Mouse (Mus musculus) lung, embryonic 16.5 days (tissue): ENCODE measurements at regions not wholly inside any gene's neighbourhood (a gene's known extent, or its start where the extent isn't known, plus 50 kb on each side); places are given as distances from the start of the nearest gene placed in this dataset.
A peak's percentile ranks its signal among the peaks of the same experiment; 100 is the strongest.

Experiments used
- ATAC-seq: fragments of 200-750 bp; cut with Nextera tagmentation; 2 replicates; pipeline ENCODE4 v1.8.0; 2017; ENCODE audit warnings: low read depth, mild to moderate bottlenecking, moderate library complexity
- H3K27ac ChIP-seq: fragments of 300-500 bp; sonication (generic); 2 replicates; pipeline ENCODE4 v1.5.1; 2014; ENCODE audit warnings: mild to moderate bottlenecking, control low read depth, low read length
- H3K27me3 ChIP-seq: fragments of 300-500 bp; sonication (generic); 2 replicates; pipeline ENCODE4 v1.6.1; 2014; ENCODE audit warnings: low read depth, low read length, mixed read lengths; ENCODE audit not compliant: control insufficient read depth, insufficient read depth
- H3K36me3 ChIP-seq: fragments of 300-500 bp; sonication (generic); 2 replicates; pipeline ENCODE4 v1.6.1; 2014; ENCODE audit warnings: low read length; ENCODE audit not compliant: control insufficient read depth, insufficient read depth
- H3K4me1 ChIP-seq: fragments of 300-500 bp; sonication (generic); replicated peaks from 2 replicates; pipeline ENCODE4 v1.6.1; 2014; ENCODE audit warnings: low read length, mixed read lengths; ENCODE audit not compliant: control insufficient read depth, insufficient read depth
- H3K4me2 ChIP-seq: fragments of 300-500 bp; sonication (generic); 2 replicates; pipeline ENCODE4 v1.6.1; 2014; ENCODE audit warnings: low read depth, low read length, control low read depth
- H3K4me3 ChIP-seq: fragments of 300-500 bp; sonication (generic); 2 replicates; pipeline ENCODE4 v1.5.1; 2014; ENCODE audit warnings: mild to moderate bottlenecking, low read length, control low read depth
- H3K9ac ChIP-seq: fragments of 300-500 bp; sonication (generic); 2 replicates; pipeline ENCODE4 v1.6.1; 2014; ENCODE audit warnings: low read length, control low read depth
- H3K9me3 ChIP-seq: fragments of 300-500 bp; sonication (generic); 2 replicates; pipeline ENCODE4 v1.6.1; 2016; ENCODE audit warnings: low read length; ENCODE audit not compliant: control insufficient read depth
- WGBS: fragments of 180-500 bp; shearing (Covaris S2); extraction: QIAGEN DNeasy Blood & Tissue Kit; methylation state at CpG from one replicate; pipeline ENCODE4 v1.1.7; 2014; 5-methylcytosine and 5-hydroxymethylcytosine counted together

DNA sequence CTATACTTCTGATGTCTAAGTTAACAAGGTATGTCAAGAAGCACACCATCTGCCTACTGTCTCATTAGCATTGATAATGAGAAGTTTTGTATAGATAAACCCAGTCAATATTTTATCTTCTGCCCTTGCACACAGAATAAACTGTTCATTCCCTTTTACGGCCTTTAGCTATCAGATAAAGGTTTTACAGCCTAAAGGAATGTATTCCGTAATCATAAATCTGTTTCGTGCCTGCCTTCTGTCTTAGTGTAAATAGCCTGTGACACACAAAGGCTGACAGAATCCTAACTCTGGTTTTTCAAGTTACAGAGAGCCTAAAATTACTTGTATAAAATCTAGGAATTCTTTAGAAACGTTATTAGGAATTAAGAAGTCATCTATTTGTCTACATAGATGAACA, 97.6 kb upstream of the Kctd3 start:
- ATAC-seq = no peak
- Histone ChIP-seq H3K4me2 (no peak overlapping the region), H3K27me3 (no peaks in the 10 kb centered on the region), H3K4me3 (no peak overlapping the region), H3K27ac (no peak overlapping the region), H3K9me3 (no peaks in the 10 kb centered on the region), H3K4me1 (peaks cover 6% of the 10 kb centered on the region; the same call in 1 of the 2 replicates), H3K9ac (no peak overlapping the region), H3K36me3 (no peaks in the 10 kb centered on the region)
- WGBS = 50% methylated on average over 4 of the region's 4 CpGs

DNA sequence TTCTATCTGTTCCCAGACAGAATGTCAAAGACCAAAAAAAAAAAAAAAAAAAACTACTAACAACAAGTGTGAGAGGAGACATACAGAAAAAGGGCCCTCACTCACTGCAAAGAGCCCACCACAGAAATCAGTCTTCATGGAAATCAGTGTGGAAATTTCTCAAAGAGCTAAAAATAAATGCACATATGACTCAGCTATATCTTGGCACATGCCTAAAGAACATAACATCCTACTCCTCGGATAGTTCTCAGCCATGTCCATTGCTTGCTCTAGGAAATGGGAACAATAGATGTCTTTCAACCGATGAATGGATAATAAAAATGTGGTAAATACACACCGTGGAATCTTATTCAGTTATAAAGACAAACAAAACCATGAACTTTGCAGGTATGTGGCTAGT, 95.1 kb upstream of the Kctd3 start:
- WGBS = 64% methylated on average over 3 of the region's 3 CpGs
- H3K4me1 ChIP-seq = no peaks in the 10 kb centered on the region
- no peaks in the 10 kb centered on the region for H3K36me3 ChIP-seq
- ATAC-seq = no peak
- no peak overlapping the region for H3K9ac ChIP-seq
- no peak overlapping the region for H3K27ac ChIP-seq
- no peaks in the 10 kb centered on the region for H3K27me3 ChIP-seq
- H3K9me3 ChIP-seq = no peaks in the 10 kb centered on the region
- no peak overlapping the region for H3K4me3 ChIP-seq
- H3K4me2 ChIP-seq = no peak overlapping the region

DNA sequence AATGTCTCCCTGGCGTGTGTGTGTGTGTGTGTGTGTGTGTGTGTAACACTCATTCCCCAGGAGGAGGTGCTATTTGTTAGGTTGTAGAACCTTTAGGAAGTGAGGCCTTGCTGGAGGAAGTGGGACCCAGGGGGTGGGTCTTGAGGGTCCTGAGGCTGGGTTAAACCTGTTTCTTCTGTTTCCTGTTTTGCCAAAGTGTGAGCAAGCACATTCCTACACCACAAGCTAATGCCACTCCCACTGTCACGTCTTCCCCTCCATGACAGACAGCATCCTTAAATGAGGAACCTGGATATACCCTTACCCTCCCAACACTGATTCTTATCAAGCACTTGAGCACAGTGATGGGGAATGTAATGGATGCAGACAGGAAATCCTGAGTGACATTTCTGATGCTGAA, 91.5 kb upstream of the Kctd3 start:
- Histone ChIP-seq H3K4me1 (no peaks in the 10 kb centered on the region), H3K27me3 (no peaks in the 10 kb centered on the region), H3K9me3 (no peaks in the 10 kb centered on the region), H3K9ac (no peak overlapping the region), H3K36me3 (no peaks in the 10 kb centered on the region), H3K27ac (no peak overlapping the region), H3K4me3 (no peak overlapping the region), H3K4me2 (no peak overlapping the region)
- WGBS = 60% methylated on average over 2 of the region's 2 CpGs
- ATAC-seq = no peak

DNA sequence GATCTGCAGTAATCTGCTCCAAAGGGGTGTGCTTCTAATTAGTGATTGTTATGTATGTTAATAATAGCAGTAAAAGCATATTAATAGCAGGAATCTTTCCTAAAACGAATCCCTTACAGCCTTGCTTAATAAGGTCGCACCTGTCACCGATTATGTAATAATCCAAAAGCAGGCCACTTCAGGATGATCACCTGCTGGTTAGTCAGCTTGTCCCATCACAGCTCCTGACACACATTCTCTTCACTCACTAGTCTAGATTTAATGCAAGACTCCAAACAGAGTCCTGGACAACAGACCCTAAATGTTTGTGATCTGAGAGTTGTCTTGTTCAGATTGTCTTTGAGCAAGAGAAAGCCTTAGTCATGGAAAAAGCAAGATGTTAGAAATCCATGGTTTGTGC, 85.2 kb upstream of the Kctd3 start:
- no peak for ATAC-seq
- Histone ChIP-seq H3K27ac (no peak overlapping the region), H3K9me3 (no peaks in the 10 kb centered on the region), H3K9ac (no peak overlapping the region), H3K4me3 (no peak overlapping the region), H3K4me2 (no peak overlapping the region), H3K4me1 (no peaks in the 10 kb centered on the region), H3K36me3 (no peaks in the 10 kb centered on the region), H3K27me3 (no peaks in the 10 kb centered on the region)
- WGBS = 84% methylated on average over 3 of the region's 3 CpGs

DNA sequence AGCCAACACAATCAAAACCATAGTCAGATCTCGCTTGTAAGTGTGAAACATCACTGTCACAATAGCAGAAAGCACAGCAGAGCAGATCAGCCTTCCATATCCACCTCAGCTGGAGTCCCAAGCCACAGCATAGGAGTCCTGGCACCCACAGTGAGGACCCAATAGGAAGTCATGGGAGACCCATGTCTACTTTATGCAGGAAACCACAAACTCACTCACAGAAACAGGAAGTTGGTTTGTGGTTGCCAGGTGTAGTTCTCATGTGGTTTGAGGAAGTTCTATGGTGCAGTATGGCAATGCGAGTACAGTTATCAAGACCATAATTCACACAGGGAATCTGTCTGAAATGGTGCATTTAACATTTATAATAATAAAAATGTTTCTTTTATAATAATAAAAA, 77.6 kb upstream of the Kctd3 start:
- Histone ChIP-seq H3K9ac (no peak overlapping the region), H3K9me3 (no peaks in the 10 kb centered on the region; the same call in 1 of the 2 replicates), H3K27ac (no peak overlapping the region), H3K4me1 (peaks cover 3% of the 10 kb centered on the region; the same call in 1 of the 2 replicates), H3K4me3 (no peak overlapping the region), H3K27me3 (no peaks in the 10 kb centered on the region), H3K36me3 (no peaks in the 10 kb centered on the region), H3K4me2 (no peak overlapping the region)
- no peak for ATAC-seq
- 73% methylated on average over 2 of the region's 2 CpGs for WGBS

DNA sequence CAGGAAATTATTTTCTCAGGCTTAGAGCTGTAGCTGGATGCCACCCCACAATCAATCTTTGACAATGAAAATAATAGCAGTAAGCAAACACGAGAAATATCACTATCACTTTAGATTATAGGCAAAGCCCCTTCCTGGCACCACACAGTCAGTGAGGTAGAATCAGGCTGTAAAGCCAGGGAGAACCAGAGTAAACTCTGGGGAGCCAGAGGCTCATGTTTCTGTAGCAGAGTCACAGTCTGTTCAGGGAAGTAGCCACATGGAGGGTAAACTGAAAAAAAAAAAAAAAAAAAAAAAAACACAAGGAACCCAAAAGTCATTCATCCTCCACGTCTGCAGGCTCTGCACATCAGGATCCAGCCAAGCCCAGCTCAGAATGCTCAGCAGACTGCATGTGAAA, 73.6 kb upstream of the Kctd3 start:
- Histone ChIP-seq H3K9ac (no peak overlapping the region), H3K4me2 (peak overlapping the region; percentile 31), H3K27ac (no peak overlapping the region), H3K9me3 (no peaks in the 10 kb centered on the region; the same call in 1 of the 2 replicates), H3K4me3 (no peak overlapping the region), H3K27me3 (no peaks in the 10 kb centered on the region), H3K36me3 (no peaks in the 10 kb centered on the region), H3K4me1 (peaks cover 3% of the 10 kb centered on the region; the same call in 1 of the 2 replicates)
- WGBS = 39% methylated on average over 2 of the region's 2 CpGs
- no peak for ATAC-seq

DNA sequence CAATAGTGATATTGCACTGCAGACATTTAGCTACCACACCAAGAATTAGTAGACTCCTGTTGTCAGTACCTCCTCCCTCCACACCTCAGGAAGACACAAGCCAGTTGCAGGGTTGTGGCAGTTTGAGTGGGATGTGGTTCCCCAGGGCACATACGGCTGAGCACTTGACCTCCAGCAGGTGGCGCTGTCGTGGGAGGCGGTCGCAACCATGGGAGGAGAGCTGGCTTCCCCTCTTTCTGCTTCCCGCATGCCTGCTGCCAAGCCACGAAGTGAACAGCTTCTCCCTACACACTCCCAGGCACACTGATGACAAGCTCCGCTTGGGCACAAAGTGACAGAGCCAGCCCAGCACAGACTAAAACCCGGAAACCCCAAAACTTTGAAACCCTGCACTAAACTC, 73.2 kb upstream of the Kctd3 start:
- H3K4me2 ChIP-seq = peak overlapping the region; percentile 31
- ATAC-seq = peak; percentile 81
- WGBS = 13% methylated on average over 9 of the region's 9 CpGs

DNA sequence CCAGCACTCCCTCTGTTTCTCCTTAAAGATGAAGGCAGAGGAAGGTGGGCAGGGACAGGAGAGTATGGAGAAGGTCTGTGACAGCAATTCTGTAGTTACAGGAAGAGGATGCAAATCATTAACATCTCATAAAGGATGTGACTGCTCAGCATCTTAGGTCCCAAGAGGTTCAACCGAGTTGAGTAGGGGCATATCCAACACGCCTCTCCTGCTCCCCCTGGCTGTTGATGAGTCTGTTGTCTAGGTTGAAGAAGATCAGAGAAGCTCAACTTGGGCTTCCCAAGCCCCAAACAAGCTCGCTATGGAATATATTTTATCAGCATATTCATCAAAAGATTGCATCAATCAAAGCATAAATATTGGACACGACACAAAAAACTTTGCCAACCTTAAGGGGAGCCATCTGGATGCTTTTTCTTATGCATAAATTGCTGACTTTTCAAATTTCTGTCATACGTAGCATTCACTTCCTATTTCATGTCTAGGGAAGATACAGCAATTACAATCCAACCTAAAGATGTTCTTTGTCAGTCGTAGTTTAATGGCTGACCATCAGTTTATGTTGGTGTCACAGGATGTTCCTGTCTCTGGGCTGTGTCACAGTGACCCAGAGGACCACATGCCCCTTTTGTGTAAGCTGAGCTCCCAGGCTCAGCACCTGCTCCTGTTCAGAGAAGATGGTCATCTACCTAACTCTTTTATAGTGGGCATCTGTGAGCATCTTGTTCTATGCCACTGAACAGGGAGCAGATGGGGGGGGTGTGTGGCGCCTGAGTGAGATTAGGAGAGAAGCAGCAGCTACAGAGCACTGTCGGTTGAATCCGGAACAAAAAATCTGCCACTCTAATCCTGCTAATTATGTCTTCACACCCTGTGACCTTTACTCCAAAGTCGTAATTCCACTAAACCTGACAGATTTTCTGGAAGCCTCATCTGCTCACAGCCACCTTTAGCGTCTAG, 72.1 kb upstream of the Kctd3 start:
- 69% methylated on average over 11 of the region's 11 CpGs for WGBS
- Histone ChIP-seq H3K4me2 (no peak overlapping the region), H3K27ac (no peak overlapping the region)

More for the DNA sequence above, 73.2 kb upstream of the Kctd3 start:
- no peak overlapping the region for H3K9ac ChIP-seq
- 0 out of 2 replicates have a peak overlapping the region, but pooled peaks have one; percentile 11 for H3K4me3 ChIP-seq
- no peaks in the 10 kb centered on the region for H3K36me3 ChIP-seq
- no peak overlapping the region for H3K27ac ChIP-seq
- H3K4me1 ChIP-seq = peaks cover 3% of the 10 kb centered on the region; the same call in 1 of the 2 replicates
- H3K9me3 ChIP-seq = no peaks in the 10 kb centered on the region; the same call in 1 of the 2 replicates
- no peaks in the 10 kb centered on the region for H3K27me3 ChIP-seq

DNA sequence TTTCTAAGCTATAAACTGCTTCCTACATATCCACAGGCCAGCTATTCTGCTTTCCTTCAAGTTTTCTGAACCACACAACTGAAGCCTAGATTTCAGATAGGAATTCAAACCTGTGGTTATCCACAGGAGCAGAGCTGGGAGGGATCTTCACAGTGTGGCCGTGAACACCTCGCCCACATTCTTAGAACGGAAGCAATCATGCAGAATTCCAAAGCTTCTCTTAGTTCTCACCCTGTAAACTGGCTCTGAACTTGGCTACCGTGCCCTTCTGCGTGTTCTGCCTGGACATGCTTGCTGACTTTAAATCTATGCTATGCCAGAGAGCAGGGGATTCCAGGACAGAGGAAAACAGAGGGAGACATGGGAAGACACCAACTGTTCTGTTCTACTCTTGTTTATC, 70.2 kb upstream of the Kctd3 start:
- Histone ChIP-seq H3K27me3 (no peaks in the 10 kb centered on the region), H3K4me1 (peaks cover 3% of the 10 kb centered on the region; the same call in 1 of the 2 replicates), H3K4me2 (no peak overlapping the region), H3K9ac (no peak overlapping the region), H3K36me3 (no peaks in the 10 kb centered on the region), H3K27ac (no peak overlapping the region), H3K4me3 (no peak overlapping the region), H3K9me3 (no peaks in the 10 kb centered on the region)
- 70% methylated on average over 5 of the region's 5 CpGs for WGBS
- no peak for ATAC-seq

More for the DNA sequence above, 72.1 kb upstream of the Kctd3 start:
- no peak for ATAC-seq
- Histone ChIP-seq H3K27me3 (no peaks in the 10 kb centered on the region), H3K9me3 (no peaks in the 10 kb centered on the region; the same call in 1 of the 2 replicates), H3K4me1 (peaks cover 3% of the 10 kb centered on the region; the same call in 1 of the 2 replicates), H3K9ac (no peak overlapping the region), H3K4me3 (no peak overlapping the region), H3K36me3 (no peaks in the 10 kb centered on the region)
